Mouse (Mus musculus) C2C12 (cell line): ENCODE results near the gene Nol4l.

Experiments
- CTCF ChIP-seq: IDR thresholded peaks from one replicate; pipeline ENCODE4 v1.5.1; 2011; ENCODE audit not compliant: control insufficient read depth, insufficient read depth, insufficient read length
- MAX ChIP-seq: IDR thresholded peaks from one replicate; pipeline ENCODE4 v1.6.1; 2011; ENCODE audit warnings: mild to moderate bottlenecking, control low read depth
- MYOD1 ChIP-seq: IDR thresholded peaks from one replicate; pipeline ENCODE4 v1.6.1; 2011; ENCODE audit warnings: low read depth; ENCODE audit not compliant: control insufficient read depth, insufficient read length

GRCm38 (mm10) chr2:153523143-153523542 lies 6.6 kb downstream of the Nol4l start:
- no peak for TF ChIP-seq CTCF
- no peak for TF ChIP-seq MAX
- TF ChIP-seq MYOD1, result no peak
